Mouse (Mus musculus) liver, adult 2 months (tissue): ENCODE data around the gene Zfp775.

Experiments used
- CTCF ChIP-seq: fragments of 200-500 bp; IDR thresholded peaks from 2 replicates; pipeline ENCODE4 v1.5.1; 2011; ENCODE audit warnings: low read depth, low read length, control low read depth
- POLR2A ChIP-seq: fragments of 200-500 bp; IDR thresholded peaks from 2 replicates; pipeline ENCODE4 v1.6.1; 2011; ENCODE audit warnings: low read length, control low read depth; ENCODE audit not compliant: insufficient read depth; ENCODE audit errors: extremely low read depth

GRCm38 (mm10) chr6:48666159-48666586, 64.3 kb downstream of the Zfp775 start:
- TF ChIP-seq CTCF (no peak), POLR2A (no peak)
